Mouse (Mus musculus): ENCODE results near the gene Ano10.

DNA sequence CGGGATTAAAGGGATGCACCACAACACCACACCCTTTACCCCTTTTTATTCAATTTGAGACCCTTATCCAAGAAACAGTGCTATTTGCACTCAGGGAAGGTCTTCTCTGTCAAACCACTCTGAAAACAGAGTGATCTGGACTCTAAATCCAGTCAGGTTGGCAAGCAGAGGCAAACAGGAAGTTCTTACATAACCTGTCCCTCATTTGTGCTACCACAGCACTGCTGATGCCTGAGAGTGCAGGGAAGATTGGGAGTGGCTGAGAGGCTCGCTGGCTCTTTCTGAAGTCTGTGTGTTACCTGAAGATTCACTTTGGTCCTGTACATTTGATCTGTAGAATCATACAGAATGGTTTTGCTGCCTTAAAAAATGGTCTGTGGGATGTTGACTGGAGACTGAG is 42.5 kb upstream of the Ano10 start:
- no peak for TF ChIP-seq CTCF (IDR thresholded peaks at IDR 0.05; ENCODE audit: borderline replicate concordance, insufficient read depth, low read depth, low read length)
- no peak for TF ChIP-seq POLR2A (IDR thresholded peaks at IDR 0.05; ENCODE audit: borderline replicate concordance, insufficient read depth, low read length)

Data from cerebellum, adult 2 months (tissue).